Mouse (Mus musculus): Measurements from ENCODE around the gene Spata18.

DNA sequence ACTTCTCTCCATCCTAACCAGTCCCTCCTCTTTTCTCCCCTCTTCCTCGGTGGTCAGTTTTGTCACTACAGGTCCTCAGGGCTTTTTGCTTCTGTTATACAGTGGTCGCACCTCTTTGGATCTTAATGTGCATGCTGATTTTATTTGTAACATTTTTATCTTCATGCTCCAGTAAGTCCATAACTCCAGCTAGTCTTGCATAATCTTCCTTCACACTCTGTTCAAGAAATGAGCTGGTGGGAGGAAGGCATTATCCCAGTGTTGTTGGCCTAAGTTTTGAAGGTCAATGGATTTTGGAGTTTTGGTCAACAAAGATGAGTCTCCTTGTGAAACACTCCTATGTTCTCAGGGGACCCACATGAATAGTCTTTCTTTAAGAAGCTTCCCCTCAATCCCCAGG, 16.7 kb downstream of the Spata18 start:
- TF ChIP-seq GATA1 (IDR thresholded peaks at IDR 0.05; ENCODE audit: borderline replicate concordance, low read length) (no peak), FLI1 (IDR thresholded peaks at IDR 0.05; ENCODE audit: low read length) (no peak)
